Mouse (Mus musculus): ENCODE measurements around the gene Spty2d1.

The Spty2d1 gene

GRCm38 (mm10) chr7:47001900-47002275 is 6.3 kb downstream of the Spty2d1 start:
- Histone ChIP-seq H3K9me3 (ENCODE audit: low read length) (no peaks in the 10 kb centered on the region), H3K27me3 (ENCODE audit: insufficient read depth, low read length) (no peaks in the 10 kb centered on the region), H3K4me1 (replicated peaks; ENCODE audit: low read depth, low read length) (peaks cover 33% of the 10 kb centered on the region), H3K36me3 (ENCODE audit: insufficient read depth, low read length) (peaks cover 29% of the 10 kb centered on the region), H3K4me3 (replicated peaks; ENCODE audit: low read length) (no peak overlapping the region)
- TF ChIP-seq NANOG (IDR thresholded peaks at IDR 0.05; ENCODE audit: borderline replicate concordance, low read length) = no peak

DNA sequence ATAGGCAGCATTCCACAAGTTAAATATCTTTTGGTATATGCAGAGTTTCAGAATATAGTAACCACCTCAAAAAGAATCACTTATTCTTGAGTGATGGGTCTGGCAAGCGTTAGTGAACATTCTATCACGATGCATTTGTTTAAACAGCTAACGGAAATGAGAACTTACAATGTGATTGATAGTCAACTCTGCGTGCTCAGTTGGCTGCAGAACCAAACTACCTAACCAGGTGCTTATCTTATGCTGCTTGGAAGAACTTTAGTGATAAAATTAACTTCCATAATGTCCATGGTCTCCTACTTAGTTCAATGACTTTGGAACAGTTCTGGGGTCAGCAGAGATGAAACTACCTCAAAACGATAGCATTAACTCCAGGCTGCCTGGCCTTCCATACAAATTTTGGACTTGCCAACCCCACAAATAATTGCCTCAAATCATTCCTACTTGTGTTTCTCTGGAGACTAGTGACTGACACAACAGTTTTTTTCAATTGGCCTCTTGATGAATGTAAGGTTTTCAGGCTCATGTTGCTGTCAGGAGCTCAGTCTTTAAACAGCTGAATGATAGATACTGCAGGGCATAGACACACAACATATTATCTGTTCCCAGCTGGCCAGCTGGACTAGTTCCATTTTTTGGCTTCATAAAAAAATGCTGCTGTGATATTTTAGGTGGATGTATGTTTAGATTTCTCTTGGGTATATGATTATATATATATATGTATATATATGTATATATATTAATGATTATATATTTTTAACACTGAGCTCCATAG is 6.9 kb downstream of the Spty2d1 start:
- Histone ChIP-seq H3K4me1 (replicated peaks; ENCODE audit: low read depth, low read length) (peaks cover 32% of the 10 kb centered on the region), H3K9me3 (ENCODE audit: low read length) (no peaks in the 10 kb centered on the region), H3K27me3 (ENCODE audit: insufficient read depth, low read length) (no peaks in the 10 kb centered on the region), H3K4me3 (replicated peaks; ENCODE audit: low read length) (no peak overlapping the region), H3K36me3 (ENCODE audit: insufficient read depth, low read length) (peaks cover 35% of the 10 kb centered on the region)
- TF ChIP-seq CTCF (conservative IDR thresholded peaks at IDR 0.05; ENCODE audit: low read length) (no peak), POU5F1 (IDR thresholded peaks at IDR 0.05; ENCODE audit: borderline replicate concordance, low read length) (no peak), NANOG (IDR thresholded peaks at IDR 0.05; ENCODE audit: borderline replicate concordance, low read length) (no peak)

DNA sequence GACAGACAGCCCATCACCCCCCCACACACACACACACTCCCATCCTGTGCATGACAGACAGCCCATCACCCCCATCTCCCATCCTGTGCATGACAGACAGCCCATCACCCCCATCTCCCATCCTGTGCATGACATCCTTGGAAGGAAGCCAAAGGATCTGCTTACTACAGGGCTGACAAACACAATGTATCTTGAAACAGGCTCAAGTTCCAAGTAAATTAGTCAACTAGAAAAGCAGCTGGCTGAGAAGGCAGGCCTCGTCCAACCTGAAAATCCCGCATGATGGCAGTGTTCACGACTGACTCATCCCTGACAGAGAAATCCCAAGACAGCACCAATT is 7.6 kb downstream of the Spty2d1 start:
- peaks cover 42% of the 10 kb centered on the region for H3K36me3 ChIP-seq (ENCODE audit: insufficient read depth, low read length)
- no peak for TF ChIP-seq POU5F1 (IDR thresholded peaks at IDR 0.05; ENCODE audit: borderline replicate concordance, low read length)
- no peak for TF ChIP-seq CTCF (conservative IDR thresholded peaks at IDR 0.05; ENCODE audit: low read length)
- TF ChIP-seq NANOG (IDR thresholded peaks at IDR 0.05; ENCODE audit: borderline replicate concordance, low read length) = no peak
- H3K4me1 ChIP-seq (replicated peaks; ENCODE audit: low read depth, low read length) = peaks cover 32% of the 10 kb centered on the region
- no peak overlapping the region for H3K4me3 ChIP-seq (replicated peaks; ENCODE audit: low read length)
- H3K27me3 ChIP-seq (ENCODE audit: insufficient read depth, low read length) = no peaks in the 10 kb centered on the region
- no peaks in the 10 kb centered on the region for H3K9me3 ChIP-seq (ENCODE audit: low read length)

DNA sequence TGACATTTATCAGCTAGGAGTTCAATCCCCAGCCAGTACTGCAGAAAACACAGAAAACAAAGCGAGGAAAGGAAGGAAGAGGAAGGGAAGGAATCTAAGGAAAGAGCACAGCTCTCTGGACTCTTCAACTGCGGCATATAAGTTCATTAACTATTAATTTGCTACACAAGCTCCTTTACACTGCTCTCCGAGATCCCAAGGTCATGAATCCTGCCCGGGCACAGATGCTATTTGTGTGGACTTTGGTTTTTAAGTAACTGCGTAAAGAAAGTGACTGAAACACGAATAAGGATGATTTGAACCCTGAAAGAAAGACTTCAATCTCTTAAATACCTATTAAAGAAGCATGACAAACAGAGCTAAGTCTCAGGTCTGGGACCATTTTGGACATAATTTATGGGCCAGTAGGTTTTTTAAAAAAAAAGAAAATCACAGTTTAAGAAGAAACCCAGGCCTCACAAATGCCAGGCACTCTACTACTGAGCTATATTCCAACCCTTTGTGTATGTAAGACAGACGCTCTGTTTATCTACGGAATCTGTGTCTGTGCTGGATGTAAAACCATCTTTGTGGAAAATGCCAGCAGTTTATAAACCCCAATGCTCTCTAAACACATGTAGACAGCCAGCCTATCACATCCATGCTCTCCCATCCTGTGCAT is 8.1 kb downstream of the Spty2d1 start:
- Histone ChIP-seq H3K9me3 (ENCODE audit: low read length) (no peaks in the 10 kb centered on the region), H3K4me3 (replicated peaks; ENCODE audit: low read length) (no peak overlapping the region), H3K36me3 (ENCODE audit: insufficient read depth, low read length) (peaks cover 47% of the 10 kb centered on the region), H3K4me1 (replicated peaks; ENCODE audit: low read depth, low read length) (peaks cover 32% of the 10 kb centered on the region), H3K27me3 (ENCODE audit: insufficient read depth, low read length) (no peaks in the 10 kb centered on the region)
- no peak for TF ChIP-seq CTCF (conservative IDR thresholded peaks at IDR 0.05; ENCODE audit: low read length)
- TF ChIP-seq POU5F1 (IDR thresholded peaks at IDR 0.05; ENCODE audit: borderline replicate concordance, low read length) = no peak
- TF ChIP-seq NANOG (IDR thresholded peaks at IDR 0.05; ENCODE audit: borderline replicate concordance, low read length) = no peak

GRCm38 (mm10) chr7:46998942-46999341 is 9.3 kb downstream of the Spty2d1 start:
- Histone ChIP-seq H3K4me3 (replicated peaks; ENCODE audit: low read length) (no peak overlapping the region), H3K27me3 (ENCODE audit: insufficient read depth, low read length) (no peaks in the 10 kb centered on the region), H3K36me3 (ENCODE audit: insufficient read depth, low read length) (peaks cover 59% of the 10 kb centered on the region), H3K9me3 (ENCODE audit: low read length) (no peaks in the 10 kb centered on the region), H3K4me1 (replicated peaks; ENCODE audit: low read depth, low read length) (peaks cover 29% of the 10 kb centered on the region)
- TF ChIP-seq NANOG (IDR thresholded peaks at IDR 0.05; ENCODE audit: borderline replicate concordance, low read length) (no peak), POU5F1 (IDR thresholded peaks at IDR 0.05; ENCODE audit: borderline replicate concordance, low read length) (no peak), CTCF (conservative IDR thresholded peaks at IDR 0.05; ENCODE audit: low read length) (no peak)

GRCm38 (mm10) chr7:46997644-46998395 is 10.4 kb downstream of the Spty2d1 start:
- no peaks in the 10 kb centered on the region for H3K27me3 ChIP-seq (ENCODE audit: insufficient read depth, low read length)
- peaks cover 70% of the 10 kb centered on the region for H3K36me3 ChIP-seq (ENCODE audit: insufficient read depth, low read length)
- peaks cover 19% of the 10 kb centered on the region for H3K4me1 ChIP-seq (replicated peaks; ENCODE audit: low read depth, low read length)
- TF ChIP-seq CTCF (conservative IDR thresholded peaks at IDR 0.05; ENCODE audit: low read length) = no peak
- TF ChIP-seq POU5F1 (IDR thresholded peaks at IDR 0.05; ENCODE audit: borderline replicate concordance, low read length) = no peak
- no peak for TF ChIP-seq NANOG (IDR thresholded peaks at IDR 0.05; ENCODE audit: borderline replicate concordance, low read length)
- H3K4me3 ChIP-seq (replicated peaks; ENCODE audit: low read length) = no peak overlapping the region
- H3K9me3 ChIP-seq (ENCODE audit: low read length) = no peaks in the 10 kb centered on the region

- H3K4me3 ChIP-seq (replicated peaks; ENCODE audit: low read length) = no peak overlapping the region
- TF ChIP-seq POU5F1 (IDR thresholded peaks at IDR 0.05; ENCODE audit: borderline replicate concordance, low read length) (no peak), NANOG (IDR thresholded peaks at IDR 0.05; ENCODE audit: borderline replicate concordance, low read length) (no peak), CTCF (conservative IDR thresholded peaks at IDR 0.05; ENCODE audit: low read length) (no peak)
- no peaks in the 10 kb centered on the region for H3K27me3 ChIP-seq (ENCODE audit: insufficient read depth, low read length)
- H3K36me3 ChIP-seq (ENCODE audit: insufficient read depth, low read length) = peaks cover 78% of the 10 kb centered on the region
- no peaks in the 10 kb centered on the region for H3K9me3 ChIP-seq (ENCODE audit: low read length)
- H3K4me1 ChIP-seq (replicated peaks; ENCODE audit: low read depth, low read length) = peaks cover 11% of the 10 kb centered on the region
Observed at GRCm38 (mm10) chr7:46997008-46997407, 11.2 kb downstream of the Spty2d1 start.

GRCm38 (mm10) chr7:46995558-46995957 is 12.7 kb downstream of the Spty2d1 start:
- Histone ChIP-seq H3K36me3 (ENCODE audit: insufficient read depth, low read length) (peaks cover 87% of the 10 kb centered on the region), H3K27me3 (ENCODE audit: insufficient read depth, low read length) (no peaks in the 10 kb centered on the region), H3K4me3 (replicated peaks; ENCODE audit: low read length) (no peak overlapping the region), H3K4me1 (replicated peaks; ENCODE audit: low read depth, low read length) (peaks cover 9% of the 10 kb centered on the region), H3K9me3 (ENCODE audit: low read length) (no peaks in the 10 kb centered on the region)
- no peak for TF ChIP-seq CTCF (conservative IDR thresholded peaks at IDR 0.05; ENCODE audit: low read length)
- no peak for TF ChIP-seq POU5F1 (IDR thresholded peaks at IDR 0.05; ENCODE audit: borderline replicate concordance, low read length)
